Mouse (Mus musculus) hindbrain, embryonic 16.5 days (tissue): ENCODE measurements at regions not wholly inside any gene's neighbourhood (a gene's known extent, or its start where the extent isn't known, plus 50 kb on each side); places are given as distances from the start of the nearest gene placed in this dataset.

Source experiments
- ATAC-seq: fragments of 200-750 bp; cut with Nextera tagmentation; 2 replicates; pipeline ENCODE4 v1.8.0; 2017; ENCODE audit warnings: moderate TSS enrichment, moderate library complexity
- H3K27ac ChIP-seq: fragments of 300-500 bp; sonication (generic); 2 replicates; pipeline ENCODE4 v1.5.1; 2014; ENCODE audit warnings: low read depth, mild to moderate bottlenecking, control low read depth, low read length, moderate library complexity
- H3K27me3 ChIP-seq: fragments of 300-500 bp; sonication (generic); replicated peaks from 2 replicates; pipeline ENCODE4 v1.6.1; 2014; ENCODE audit warnings: low read length; ENCODE audit not compliant: control insufficient read depth, insufficient read depth
- H3K36me3 ChIP-seq: fragments of 300-500 bp; sonication (generic); 2 replicates; pipeline ENCODE4 v1.6.1; 2014; ENCODE audit warnings: mild to moderate bottlenecking, low read length, moderate library complexity, mixed read lengths; ENCODE audit not compliant: control insufficient read depth, insufficient read depth
- H3K4me1 ChIP-seq: fragments of 300-500 bp; sonication (generic); 2 replicates; pipeline ENCODE4 v1.6.1; 2014; ENCODE audit warnings: low read depth, low read length; ENCODE audit not compliant: control insufficient read depth, insufficient read depth
- H3K4me2 ChIP-seq: fragments of 300-500 bp; sonication (generic); 2 replicates; pipeline ENCODE4 v1.6.1; 2014; ENCODE audit warnings: mild to moderate bottlenecking, low read length, control low read depth, moderate library complexity
- H3K4me3 ChIP-seq: fragments of 300-500 bp; sonication (generic); 2 replicates; pipeline ENCODE4 v1.5.1; 2014; ENCODE audit warnings: mild to moderate bottlenecking, low read length, control low read depth, moderate library complexity
- H3K9ac ChIP-seq: fragments of 300-500 bp; sonication (generic); 2 replicates; pipeline ENCODE4 v1.6.1; 2014; ENCODE audit warnings: low read depth, mild to moderate bottlenecking, control low read depth, low read length, moderate library complexity
- H3K9me3 ChIP-seq: fragments of 300-500 bp; sonication (generic); 2 replicates; pipeline ENCODE4 v1.6.1; 2014; ENCODE audit warnings: mild to moderate bottlenecking, low read length, moderate library complexity; ENCODE audit not compliant: control insufficient read depth
- WGBS: fragments of 180-500 bp; shearing (Covaris S2); extraction: QIAGEN DNeasy Blood & Tissue Kit; methylation state at CpG from one replicate; pipeline ENCODE4 v1.1.7; 2014; 5-methylcytosine and 5-hydroxymethylcytosine counted together

GRCm38 (mm10) chr12:71501299-71501810, 191.7 kb downstream of the Dact1 start:
- Histone ChIP-seq H3K9me3 (no peaks in the 10 kb centered on the region), H3K4me1 (no peaks in the 10 kb centered on the region), H3K9ac (no peak overlapping the region), H3K27ac (no peak overlapping the region), H3K4me2 (no peak overlapping the region), H3K4me3 (no peak overlapping the region), H3K27me3 (no peaks in the 10 kb centered on the region), H3K36me3 (no peaks in the 10 kb centered on the region)
- WGBS = 54% methylated on average over 7 of the region's 7 CpGs
- ATAC-seq = no peak

- H3K9me3 ChIP-seq = no peaks in the 10 kb centered on the region
- H3K36me3 ChIP-seq = no peaks in the 10 kb centered on the region
- no peak overlapping the region for H3K27ac ChIP-seq
- ATAC-seq = no peak
- no peaks in the 10 kb centered on the region for H3K27me3 ChIP-seq
- H3K4me2 ChIP-seq = no peak overlapping the region
- 70% methylated on average over 11 of the region's 11 CpGs for WGBS
- H3K4me3 ChIP-seq = no peak overlapping the region
- no peaks in the 10 kb centered on the region for H3K4me1 ChIP-seq
- H3K9ac ChIP-seq = no peak overlapping the region
These were observed 193.6 kb downstream of the Dact1 start for GRCm38 (mm10) chr12:71503265-71503664.

GRCm38 (mm10) chr12:71506206-71506605, 196.5 kb downstream of the Dact1 start:
- H3K27me3 ChIP-seq = no peaks in the 10 kb centered on the region
- no peak for ATAC-seq
- H3K9me3 ChIP-seq = no peaks in the 10 kb centered on the region
- H3K4me3 ChIP-seq = no peak overlapping the region
- no peak overlapping the region for H3K4me2 ChIP-seq
- no peaks in the 10 kb centered on the region for H3K36me3 ChIP-seq
- no peak overlapping the region for H3K9ac ChIP-seq
- H3K4me1 ChIP-seq = no peaks in the 10 kb centered on the region
- 74% methylated on average over 4 of the region's 4 CpGs for WGBS
- H3K27ac ChIP-seq = no peak overlapping the region

- WGBS = 78% methylated on average over 1 of the region's 1 CpGs
- Histone ChIP-seq H3K4me3 (no peak overlapping the region), H3K36me3 (no peaks in the 10 kb centered on the region), H3K9ac (no peak overlapping the region), H3K27me3 (no peaks in the 10 kb centered on the region), H3K9me3 (no peaks in the 10 kb centered on the region), H3K27ac (no peak overlapping the region), H3K4me1 (no peaks in the 10 kb centered on the region), H3K4me2 (no peak overlapping the region)
- no peak for ATAC-seq
These were observed 197.0 kb downstream of the Dact1 start for GRCm38 (mm10) chr12:71506716-71507115.

- Histone ChIP-seq H3K27me3 (no peaks in the 10 kb centered on the region), H3K4me2 (no peak overlapping the region), H3K4me1 (no peaks in the 10 kb centered on the region), H3K4me3 (no peak overlapping the region), H3K27ac (no peak overlapping the region), H3K9ac (no peak overlapping the region), H3K36me3 (no peaks in the 10 kb centered on the region), H3K9me3 (no peaks in the 10 kb centered on the region)
- no peak for ATAC-seq
- WGBS = 55% methylated on average over 7 of the region's 7 CpGs
These were observed 203.4 kb downstream of the Dact1 start for GRCm38 (mm10) chr12:71512915-71513612.

- H3K4me1 ChIP-seq = no peaks in the 10 kb centered on the region
- no peak overlapping the region for H3K27ac ChIP-seq
- H3K4me2 ChIP-seq = no peak overlapping the region
- no peak for ATAC-seq
- H3K9me3 ChIP-seq = no peaks in the 10 kb centered on the region
- H3K36me3 ChIP-seq = no peaks in the 10 kb centered on the region
- H3K27me3 ChIP-seq = no peaks in the 10 kb centered on the region
- WGBS = 64% methylated on average over 1 of the region's 1 CpGs
- H3K9ac ChIP-seq = no peak overlapping the region
- no peak overlapping the region for H3K4me3 ChIP-seq
These were observed 209.8 kb downstream of the Dact1 start for GRCm38 (mm10) chr12:71519520-71519919.

- no peak overlapping the region for H3K4me3 ChIP-seq
- no peaks in the 10 kb centered on the region for H3K36me3 ChIP-seq
- no peaks in the 10 kb centered on the region for H3K9me3 ChIP-seq
- H3K9ac ChIP-seq = no peak overlapping the region
- no peaks in the 10 kb centered on the region for H3K27me3 ChIP-seq
- H3K4me2 ChIP-seq = no peak overlapping the region
- no peak overlapping the region for H3K27ac ChIP-seq
- WGBS = 87% methylated on average over 3 of the region's 3 CpGs
- H3K4me1 ChIP-seq = no peaks in the 10 kb centered on the region
- no peak for ATAC-seq
These were observed 212.3 kb downstream of the Dact1 start for GRCm38 (mm10) chr12:71521936-71522335.

GRCm38 (mm10) chr12:71522451-71522850, 212.8 kb downstream of the Dact1 start:
- Histone ChIP-seq H3K4me3 (no peak overlapping the region), H3K4me2 (no peak overlapping the region), H3K9me3 (no peaks in the 10 kb centered on the region), H3K4me1 (no peaks in the 10 kb centered on the region), H3K36me3 (no peaks in the 10 kb centered on the region), H3K27ac (no peak overlapping the region), H3K9ac (no peak overlapping the region), H3K27me3 (no peaks in the 10 kb centered on the region)
- ATAC-seq = no peak
- 67% methylated on average over 5 of the region's 5 CpGs for WGBS

- Histone ChIP-seq H3K4me1 (no peaks in the 10 kb centered on the region), H3K27ac (no peak overlapping the region), H3K9me3 (no peaks in the 10 kb centered on the region), H3K27me3 (no peaks in the 10 kb centered on the region), H3K36me3 (no peaks in the 10 kb centered on the region), H3K9ac (no peak overlapping the region), H3K4me2 (no peak overlapping the region), H3K4me3 (no peak overlapping the region)
- 0 out of 2 replicates have a peak, but pooled peaks have one; percentile 54 for ATAC-seq
- 52% methylated on average over 6 of the region's 6 CpGs for WGBS
These were observed 214.5 kb downstream of the Dact1 start for GRCm38 (mm10) chr12:71524156-71524555.
